Mouse (Mus musculus) hindbrain, embryonic 15.5 days (tissue): ENCODE data around the gene Rhox8. TPM values are rescaled to one million over a fixed set of nuclear protein-coding genes. Genes with fewer than 3 reads are reported as not detected.
"Not testable (repeated sequence)": the region's sequence is repeated elsewhere in the genome, so short reads cannot be mapped to it uniquely, and the experiment has no call there.

Experiments
- ATAC-seq: fragments of 200-750 bp; cut with Nextera tagmentation; 2 replicates; pipeline ENCODE4 v1.8.0; 2017; ENCODE audit warnings: low read depth, moderate number of reproducible peaks, moderate TSS enrichment; ENCODE audit not compliant: low FRiP score
- H3K27ac ChIP-seq: fragments of 300-500 bp; sonication (generic); replicated peaks from 2 replicates; pipeline ENCODE4 v1.5.1; 2015; ENCODE audit warnings: mild to moderate bottlenecking, inconsistent platforms
- H3K27me3 ChIP-seq: fragments of 300-500 bp; sonication (generic); 2 replicates; pipeline ENCODE4 v1.6.1; 2015; ENCODE audit warnings: control low read depth, inconsistent platforms
- H3K36me3 ChIP-seq: fragments of 300-500 bp; sonication (generic); 2 replicates; pipeline ENCODE4 v1.6.1; 2015; ENCODE audit warnings: control low read depth, inconsistent platforms
- H3K4me1 ChIP-seq: fragments of 300-500 bp; sonication (generic); replicated peaks from 2 replicates; pipeline ENCODE4 v1.6.1; 2015; ENCODE audit warnings: control low read depth, inconsistent platforms
- H3K4me2 ChIP-seq: fragments of 300-500 bp; sonication (generic); 2 replicates; pipeline ENCODE4 v1.6.1; 2015; ENCODE audit warnings: moderate library complexity, mild to moderate bottlenecking, inconsistent platforms
- H3K4me3 ChIP-seq: fragments of 300-500 bp; sonication (generic); 2 replicates; pipeline ENCODE4 v1.5.1; 2015; ENCODE audit warnings: mild to moderate bottlenecking, inconsistent platforms
- H3K9ac ChIP-seq: fragments of 300-500 bp; sonication (generic); 2 replicates; pipeline ENCODE4 v1.6.1; 2015; ENCODE audit warnings: inconsistent platforms
- H3K9me3 ChIP-seq: fragments of 300-500 bp; sonication (generic); 2 replicates; pipeline ENCODE4 v1.6.1; 2016; ENCODE audit warnings: control low read depth, inconsistent platforms
- WGBS: fragments of 180-500 bp; shearing (Covaris S2); methylation state at CpG from one replicate; pipeline ENCODE4 v1.1.7; 2015; 5-methylcytosine and 5-hydroxymethylcytosine counted together
- polyA plus RNA-seq: library from polyadenylated mRNA; unstranded; fragments of >200 nt; fragmentation: Nextera tagmentation; extraction: Ambion mirVana; gene quantifications from 2 replicates; pipeline ENCODE4 v1.2.1, GENCODE M21; 2015

Rhox8 gene
- 0.17 TPM in 1 of 2 replicates, not detected in the other for polyA plus RNA-seq

- Histone ChIP-seq H3K4me2 (no peak within 1 kb of the TSS), H3K27me3 (no peaks in the 10 kb centered on the region), H3K36me3 (no peaks in the 10 kb centered on the region), H3K9me3 (no peaks in the 10 kb centered on the region), H3K4me1 (no peaks in the 10 kb centered on the region), H3K27ac (no peak within 1 kb of the TSS), H3K4me3 (no peak within 1 kb of the TSS), H3K9ac (no peak within 1 kb of the TSS)
- WGBS: 78% methylated on average over 4 of the region's 4 CpGs
- no peak for ATAC-seq
These were observed at the start of gene Rhox8 for GRCm38 (mm10) chrX:37878844-37879243. TSS of gene Rhox8 (minus strand) at chrX:37878944.

- Histone ChIP-seq H3K4me2 (no peak overlapping the region), H3K27ac (no peak overlapping the region), H3K4me1 (no peaks in the 10 kb centered on the region), H3K27me3 (no peaks in the 10 kb centered on the region), H3K36me3 (no peaks in the 10 kb centered on the region), H3K9ac (no peak overlapping the region), H3K4me3 (no peak overlapping the region), H3K9me3 (no peaks in the 10 kb centered on the region)
- 76% methylated on average over 4 of the region's 4 CpGs for WGBS
- no peak for ATAC-seq
These were observed 37.6 kb upstream of the Rhox8 start for GRCm38 (mm10) chrX:37916311-37916710.

GRCm38 (mm10) chrX:37908581-37908980 is 29.8 kb upstream of the Rhox8 start:
- Histone ChIP-seq H3K4me2 (no peak overlapping the region), H3K36me3 (no peaks in the 10 kb centered on the region), H3K4me1 (no peaks in the 10 kb centered on the region), H3K27ac (no peak overlapping the region), H3K9ac (no peak overlapping the region), H3K4me3 (no peak overlapping the region), H3K27me3 (no peaks in the 10 kb centered on the region), H3K9me3 (no peaks in the 10 kb centered on the region)
- 62% methylated on average over 7 of the region's 7 CpGs for WGBS
- no peak for ATAC-seq

GRCm38 (mm10) chrX:37903727-37904126 is 25.0 kb upstream of the Rhox8 start:
- ATAC-seq: no peak
- Histone ChIP-seq H3K27ac (no peak overlapping the region), H3K4me2 (no peak overlapping the region), H3K9ac (no peak overlapping the region), H3K9me3 (no peaks in the 10 kb centered on the region), H3K27me3 (no peaks in the 10 kb centered on the region), H3K36me3 (no peaks in the 10 kb centered on the region), H3K4me3 (no peak overlapping the region), H3K4me1 (no peaks in the 10 kb centered on the region)
- 76% methylated on average over 5 of the region's 5 CpGs for WGBS

GRCm38 (mm10) chrX:37901670-37902069 is 22.9 kb upstream of the Rhox8 start, which contains the start of gene Rhox9:
TSS of gene Rhox9 (minus strand) at chrX:37901770.
- H3K36me3 ChIP-seq, ATAC-seq, H3K4me2 ChIP-seq, H3K9ac ChIP-seq, H3K27me3 ChIP-seq, H3K4me3 ChIP-seq, H3K9me3 ChIP-seq, H3K27ac ChIP-seq, H3K4me1 ChIP-seq: not testable (repeated sequence)
- WGBS: 91% methylated on average over 10 of the region's 18 CpGs

- H3K4me2 ChIP-seq, H3K9me3 ChIP-seq, H3K9ac ChIP-seq, ATAC-seq, H3K4me3 ChIP-seq, H3K27ac ChIP-seq, H3K27me3 ChIP-seq, H3K36me3 ChIP-seq, H3K4me1 ChIP-seq: not testable (repeated sequence)
- 88% methylated on average over 9 of the region's 9 CpGs for WGBS
These were observed 18.4 kb upstream of the Rhox8 start, which contains the start of gene Rhox7b for GRCm38 (mm10) chrX:37897132-37897531. TSS of gene Rhox7b (minus strand) at chrX:37897232.

GRCm38 (mm10) chrX:37871641-37872040 is 7.1 kb downstream of the Rhox8 start:
- no peak for ATAC-seq
- H3K36me3 ChIP-seq: no peaks in the 10 kb centered on the region
- no peaks in the 10 kb centered on the region for H3K4me1 ChIP-seq
- 99% methylated on average over 2 of the region's 2 CpGs for WGBS
- H3K9me3 ChIP-seq: no peaks in the 10 kb centered on the region
- no peak overlapping the region for H3K4me3 ChIP-seq
- no peak overlapping the region for H3K4me2 ChIP-seq
- H3K27me3 ChIP-seq: no peaks in the 10 kb centered on the region
- no peak overlapping the region for H3K9ac ChIP-seq
- no peak overlapping the region for H3K27ac ChIP-seq

GRCm38 (mm10) chrX:37831386-37831785 is 47.4 kb downstream of the Rhox8 start, which contains the start of gene Rhox7a:
TSS of gene Rhox7a (plus strand) at chrX:37831686.
- ATAC-seq, H3K27me3 ChIP-seq, H3K9me3 ChIP-seq, H3K4me1 ChIP-seq, H3K9ac ChIP-seq, H3K4me2 ChIP-seq, H3K27ac ChIP-seq, H3K4me3 ChIP-seq, H3K36me3 ChIP-seq: not testable (repeated sequence)
- 86% methylated on average over 8 of the region's 8 CpGs for WGBS

GRCm38 (mm10) chrX:37826610-37827009 is 52.1 kb downstream of the Rhox8 start, which contains the start of gene Rhox6:
TSS of gene Rhox6 (plus strand) at chrX:37826910.
- H3K36me3 ChIP-seq, H3K27me3 ChIP-seq, H3K4me2 ChIP-seq, H3K9ac ChIP-seq, ATAC-seq, H3K4me1 ChIP-seq, H3K27ac ChIP-seq, H3K4me3 ChIP-seq, H3K9me3 ChIP-seq: not testable (repeated sequence)
- WGBS: 90% methylated on average over 4 of the region's 12 CpGs

Other genes with a start within 250 kb of the Rhox8 start
- not detected in 2 replicates for gene Rhox2g, start 235.5 kb downstream of the Rhox8 start, polyA plus RNA-seq
- gene Rhox4g, start 227.6 kb downstream of the Rhox8 start, polyA plus RNA-seq: not detected in 2 replicates
- gene Rhox3h, start 210.2 kb downstream of the Rhox8 start, polyA plus RNA-seq: not detected in 2 replicates
- gene Rhox2h, start 205.7 kb downstream of the Rhox8 start, polyA plus RNA-seq: not detected in 2 replicates
- 0.22 and 1.4 TPM in 2 replicates for gene Rhox5, start 74.1 kb downstream of the Rhox8 start, polyA plus RNA-seq
- not detected in 2 replicates for gene Rhox6, start 52.0 kb downstream of the Rhox8 start, polyA plus RNA-seq
- gene Rhox7a, start 47.3 kb downstream of the Rhox8 start, polyA plus RNA-seq: not detected in 2 replicates
- gene Rhox7b, start 18.3 kb upstream of the Rhox8 start, polyA plus RNA-seq: not detected in 2 replicates
- gene Rhox9, start 22.8 kb upstream of the Rhox8 start, polyA plus RNA-seq: not detected in 2 replicates
- not detected in 2 replicates for gene Btg1-ps1, start 139.9 kb upstream of the Rhox8 start, polyA plus RNA-seq
- gene Btg1-ps2, start 164.2 kb upstream of the Rhox8 start, polyA plus RNA-seq: not detected in 2 replicates
- gene Rhox10, start 187.5 kb upstream of the Rhox8 start, polyA plus RNA-seq: not detected in 2 replicates
- gene Rhox11, start 206.2 kb upstream of the Rhox8 start, polyA plus RNA-seq: not detected in 2 replicates
- not detected in 2 replicates for gene Rhox12, start 232.0 kb upstream of the Rhox8 start, polyA plus RNA-seq
- gene Rhox13, start 242.3 kb upstream of the Rhox8 start, polyA plus RNA-seq: not detected in 2 replicates